Mouse (Mus musculus): Measurements from ENCODE around the gene Mnat1. TPM values are rescaled to one million over a fixed set of nuclear protein-coding genes. Genes with fewer than 3 reads are reported as not detected.

Mnat1 gene
- polyA plus RNA-seq, 1 experiment from 2014 or later, result 21.1 TPM

- H3K27ac ChIP-seq, result no peak overlapping the region
- no peak overlapping the region for H3K9ac ChIP-seq
- 0 out of 2 replicates have a peak, but pooled peaks cover 4% of the 10 kb centered on the region for H3K9me3 ChIP-seq
- H3K4me2 ChIP-seq, result no peak overlapping the region
- no peaks in the 10 kb centered on the region for H3K36me3 ChIP-seq
- WGBS, result 74% methylated on average over 3 of the region's 3 CpGs
- H3K4me3 ChIP-seq, result no peak overlapping the region
- no peaks in the 10 kb centered on the region for H3K4me1 ChIP-seq (replicated peaks)
- no peaks in the 10 kb centered on the region for H3K27me3 ChIP-seq
- ATAC-seq (ENCODE audit: low FRiP score), result no peak
These were observed 142.0 kb downstream of the Mnat1 start for GRCm38 (mm10) chr12:73265381-73265978.

- Histone ChIP-seq H3K9me3 (0 out of 2 replicates have a peak, but pooled peaks cover 4% of the 10 kb centered on the region), H3K4me1 (replicated peaks) (no peaks in the 10 kb centered on the region), H3K27ac (no peak overlapping the region), H3K27me3 (no peaks in the 10 kb centered on the region), H3K4me2 (no peak overlapping the region), H3K9ac (no peak overlapping the region), H3K4me3 (no peak overlapping the region), H3K36me3 (no peaks in the 10 kb centered on the region)
- ATAC-seq (ENCODE audit: low FRiP score), result no peak
- 87% methylated on average over 1 of the region's 1 CpGs for WGBS
These were observed 143.1 kb downstream of the Mnat1 start for GRCm38 (mm10) chr12:73266597-73266996.

GRCm38 (mm10) chr12:73268497-73268896 lies 145.0 kb downstream of the Mnat1 start:
- Histone ChIP-seq H3K27me3 (no peaks in the 10 kb centered on the region), H3K4me2 (no peak overlapping the region), H3K4me3 (no peak overlapping the region), H3K4me1 (replicated peaks) (no peaks in the 10 kb centered on the region), H3K9ac (no peak overlapping the region), H3K9me3 (no peaks in the 10 kb centered on the region), H3K36me3 (no peaks in the 10 kb centered on the region), H3K27ac (no peak overlapping the region)
- no peak for ATAC-seq (ENCODE audit: low FRiP score)
- WGBS, result 69% methylated on average over 1 of the region's 1 CpGs

GRCm38 (mm10) chr12:73269531-73269930 lies 146.0 kb downstream of the Mnat1 start:
- H3K9me3 ChIP-seq, result no peaks in the 10 kb centered on the region
- H3K4me1 ChIP-seq (replicated peaks), result no peaks in the 10 kb centered on the region
- WGBS, result 94% methylated on average over 3 of the region's 3 CpGs
- no peak overlapping the region for H3K4me3 ChIP-seq
- no peak overlapping the region for H3K27ac ChIP-seq
- no peaks in the 10 kb centered on the region for H3K27me3 ChIP-seq
- H3K4me2 ChIP-seq, result no peak overlapping the region
- H3K9ac ChIP-seq, result no peak overlapping the region
- peaks cover 5% of the 10 kb centered on the region for H3K36me3 ChIP-seq
- ATAC-seq (ENCODE audit: low FRiP score), result no peak

GRCm38 (mm10) chr12:73269933-73270332 lies 146.4 kb downstream of the Mnat1 start:
- H3K4me2 ChIP-seq, result no peak overlapping the region
- no peak overlapping the region for H3K9ac ChIP-seq
- no peaks in the 10 kb centered on the region for H3K4me1 ChIP-seq (replicated peaks)
- H3K9me3 ChIP-seq, result no peaks in the 10 kb centered on the region
- no peak for ATAC-seq (ENCODE audit: low FRiP score)
- no peaks in the 10 kb centered on the region for H3K27me3 ChIP-seq
- WGBS, result 95% methylated on average over 4 of the region's 4 CpGs
- H3K36me3 ChIP-seq, result peaks cover 9% of the 10 kb centered on the region
- H3K4me3 ChIP-seq, result no peak overlapping the region
- no peak overlapping the region for H3K27ac ChIP-seq

- Histone ChIP-seq H3K27ac (no peak overlapping the region), H3K4me1 (replicated peaks) (no peaks in the 10 kb centered on the region), H3K27me3 (no peaks in the 10 kb centered on the region), H3K36me3 (peaks cover 47% of the 10 kb centered on the region), H3K4me2 (no peak overlapping the region), H3K4me3 (no peak overlapping the region), H3K9me3 (no peaks in the 10 kb centered on the region; the same call in 1 of the 2 replicates), H3K9ac (no peak overlapping the region)
- no peak for ATAC-seq (ENCODE audit: low FRiP score)
- WGBS, result 95% methylated on average over 3 of the region's 3 CpGs
These were observed 151.4 kb downstream of the Mnat1 start for GRCm38 (mm10) chr12:73274921-73275320.

GRCm38 (mm10) chr12:73286287-73287092 lies 163.0 kb downstream of the Mnat1 start, which contains the start of the genes Trmt5 and Slc38a6:
TSS of gene Trmt5 (minus strand) at chr12:73286710.
TSS of gene Slc38a6 (plus strand) at chr12:73286779.
- WGBS, result 1% methylated on average over 53 of the region's 53 CpGs
- Histone ChIP-seq H3K4me3 (peak within 1 kb of the TSS; percentile 55), H3K27ac (peak within 1 kb of the TSS; percentile 75), H3K9ac (peak within 1 kb of the TSS; percentile 78), H3K36me3 (peaks cover 26% of the 10 kb centered on the region), H3K4me2 (peak within 1 kb of the TSS; percentile 62), H3K27me3 (no peaks in the 10 kb centered on the region), H3K4me1 (replicated peaks) (peaks cover 22% of the 10 kb centered on the region), H3K9me3 (no peaks in the 10 kb centered on the region)
- ATAC-seq (ENCODE audit: low FRiP score), result peak; percentile 97

GRCm38 (mm10) chr12:73287609-73288008 lies 164.1 kb downstream of the Mnat1 start:
- H3K4me2 ChIP-seq, result peak overlapping the region; percentile 62
- ATAC-seq (ENCODE audit: low FRiP score), result no peak
- peaks cover 24% of the 10 kb centered on the region for H3K36me3 ChIP-seq
- WGBS, result 73% methylated on average over 8 of the region's 8 CpGs
- H3K27ac ChIP-seq, result no peak overlapping the region
- H3K27me3 ChIP-seq, result no peaks in the 10 kb centered on the region
- H3K4me3 ChIP-seq, result peak overlapping the region; percentile 55
- peaks cover 22% of the 10 kb centered on the region for H3K4me1 ChIP-seq (replicated peaks)
- peak overlapping the region; percentile 78; the same call in 1 of the 2 replicates for H3K9ac ChIP-seq
- no peaks in the 10 kb centered on the region for H3K9me3 ChIP-seq

GRCm38 (mm10) chr12:73288626-73289025 lies 165.1 kb downstream of the Mnat1 start:
- WGBS, result 95% methylated on average over 3 of the region's 3 CpGs
- Histone ChIP-seq H3K9me3 (no peaks in the 10 kb centered on the region), H3K4me3 (no peak overlapping the region), H3K27ac (no peak overlapping the region), H3K4me1 (replicated peaks) (peaks cover 19% of the 10 kb centered on the region), H3K36me3 (peaks cover 24% of the 10 kb centered on the region), H3K27me3 (no peaks in the 10 kb centered on the region), H3K9ac (no peak overlapping the region), H3K4me2 (no peak overlapping the region)
- no peak for ATAC-seq (ENCODE audit: low FRiP score)

- Histone ChIP-seq H3K27me3 (no peaks in the 10 kb centered on the region), H3K4me3 (no peak overlapping the region), H3K9me3 (no peaks in the 10 kb centered on the region), H3K4me1 (replicated peaks) (no peaks in the 10 kb centered on the region), H3K36me3 (peaks cover 46% of the 10 kb centered on the region), H3K27ac (no peak overlapping the region), H3K9ac (no peak overlapping the region), H3K4me2 (no peak overlapping the region)
- ATAC-seq (ENCODE audit: low FRiP score), result no peak
These were observed 171.4 kb downstream of the Mnat1 start for GRCm38 (mm10) chr12:73294884-73295283.

GRCm38 (mm10) chr12:73295505-73296140 lies 172.1 kb downstream of the Mnat1 start:
- H3K36me3 ChIP-seq, result peaks cover 53% of the 10 kb centered on the region
- H3K4me1 ChIP-seq (replicated peaks), result no peaks in the 10 kb centered on the region
- 84% methylated on average over 11 of the region's 11 CpGs for WGBS
- H3K4me3 ChIP-seq, result no peak overlapping the region
- no peak overlapping the region for H3K9ac ChIP-seq
- no peaks in the 10 kb centered on the region for H3K9me3 ChIP-seq
- no peak for ATAC-seq (ENCODE audit: low FRiP score)
- H3K4me2 ChIP-seq, result no peak overlapping the region
- H3K27ac ChIP-seq, result no peak overlapping the region
- no peaks in the 10 kb centered on the region for H3K27me3 ChIP-seq

GRCm38 (mm10) chr12:73298621-73299020 lies 175.1 kb downstream of the Mnat1 start:
- ATAC-seq (ENCODE audit: low FRiP score), result no peak
- H3K9me3 ChIP-seq, result no peaks in the 10 kb centered on the region

More at GRCm38 (mm10) chr12:73298621-73299020, 175.1 kb downstream of the Mnat1 start:
- 91% methylated on average over 5 of the region's 5 CpGs for WGBS
- Histone ChIP-seq H3K4me2 (no peak overlapping the region), H3K36me3 (peaks cover 61% of the 10 kb centered on the region), H3K9ac (no peak overlapping the region), H3K4me3 (no peak overlapping the region), H3K27ac (no peak overlapping the region), H3K4me1 (replicated peaks) (no peaks in the 10 kb centered on the region), H3K27me3 (no peaks in the 10 kb centered on the region)

All from hindbrain, embryonic 13.5 days (tissue).